Mouse (Mus musculus) left cerebral cortex, adult 8-10 months (tissue): ENCODE measurements around the gene Ebf1. TPM values are rescaled to one million over a fixed set of nuclear protein-coding genes. Genes with fewer than 3 reads are reported as not detected.

Experiments used
- DNase-seq, 2 experiments: peaks; one replicate each; pipeline ENCODE4 v3.0.0; 2022; ENCODE audit warnings: low spot score in 2 of 2
- total RNA-seq, 4 experiments: library from RNA; stranded (reverse); gene quantifications; 2 replicates each; pipeline ENCODE4 v1.2.4; 2022

Ebf1 gene
- total RNA-seq, 4 experiments from 2014 or later = 4.4 to 5.8 (median 4.9) TPM

DNA sequence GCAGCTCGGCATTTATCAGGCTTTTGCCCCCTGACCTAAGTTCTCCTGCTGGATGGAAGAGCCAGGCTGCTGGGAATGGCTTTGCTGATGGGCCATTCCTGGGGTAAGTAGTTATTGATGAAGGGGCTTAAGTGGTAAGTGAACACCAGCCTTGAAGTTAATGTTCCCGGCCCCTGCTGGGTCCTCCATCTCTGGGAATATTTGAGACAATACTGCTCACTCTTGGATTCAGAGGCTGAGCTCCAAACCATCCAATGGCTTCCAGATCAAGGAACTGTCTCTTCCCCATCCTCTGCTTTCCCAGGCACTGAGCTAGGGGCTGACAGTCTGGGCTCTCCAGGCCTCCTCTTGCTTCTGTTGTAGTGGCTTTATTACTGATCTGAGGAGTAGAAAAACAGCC is 116.2 kb downstream of the Ebf1 start:
- DNase-seq = no peak

DNA sequence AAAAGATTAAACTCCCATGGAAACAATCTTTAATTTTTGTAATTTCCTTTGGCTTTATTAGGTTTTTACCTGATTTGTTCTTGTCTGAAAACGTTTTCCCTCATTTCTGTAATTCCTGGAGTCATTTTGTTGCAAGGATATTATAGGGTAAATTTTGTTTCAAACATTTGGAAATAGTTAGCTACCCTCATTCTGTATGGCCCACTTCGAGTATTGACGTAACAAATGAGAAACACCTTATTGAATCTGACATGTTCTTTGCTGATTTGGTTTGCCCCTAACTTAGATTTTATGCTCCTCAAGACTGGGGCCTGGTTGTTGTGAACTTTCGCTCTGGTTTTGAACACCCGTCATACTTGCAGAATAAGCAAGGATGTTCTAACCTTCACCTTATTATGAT is 120.9 kb downstream of the Ebf1 start:
- DNase-seq = no peak

DNA sequence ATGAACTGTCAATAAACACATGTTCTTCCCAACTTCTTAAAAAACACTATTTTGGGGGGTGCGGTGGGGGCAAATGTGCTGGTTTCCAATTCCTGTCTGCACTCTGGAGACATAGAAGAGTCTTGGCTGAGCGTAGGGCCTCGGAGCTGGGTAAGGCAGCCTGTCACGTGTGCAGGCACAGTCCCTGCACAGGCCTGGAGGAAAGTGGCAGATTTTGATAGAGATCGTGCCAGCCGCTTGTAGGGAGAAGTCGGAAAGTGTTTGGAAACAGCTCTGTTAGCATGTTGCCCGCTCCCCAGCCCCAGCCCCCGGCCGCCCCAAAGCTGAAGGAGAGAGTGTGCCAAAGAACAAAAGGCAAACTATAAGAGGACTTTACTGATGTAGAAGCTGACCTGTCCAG is 121.7 kb downstream of the Ebf1 start:
- DNase-seq = no peak

DNA sequence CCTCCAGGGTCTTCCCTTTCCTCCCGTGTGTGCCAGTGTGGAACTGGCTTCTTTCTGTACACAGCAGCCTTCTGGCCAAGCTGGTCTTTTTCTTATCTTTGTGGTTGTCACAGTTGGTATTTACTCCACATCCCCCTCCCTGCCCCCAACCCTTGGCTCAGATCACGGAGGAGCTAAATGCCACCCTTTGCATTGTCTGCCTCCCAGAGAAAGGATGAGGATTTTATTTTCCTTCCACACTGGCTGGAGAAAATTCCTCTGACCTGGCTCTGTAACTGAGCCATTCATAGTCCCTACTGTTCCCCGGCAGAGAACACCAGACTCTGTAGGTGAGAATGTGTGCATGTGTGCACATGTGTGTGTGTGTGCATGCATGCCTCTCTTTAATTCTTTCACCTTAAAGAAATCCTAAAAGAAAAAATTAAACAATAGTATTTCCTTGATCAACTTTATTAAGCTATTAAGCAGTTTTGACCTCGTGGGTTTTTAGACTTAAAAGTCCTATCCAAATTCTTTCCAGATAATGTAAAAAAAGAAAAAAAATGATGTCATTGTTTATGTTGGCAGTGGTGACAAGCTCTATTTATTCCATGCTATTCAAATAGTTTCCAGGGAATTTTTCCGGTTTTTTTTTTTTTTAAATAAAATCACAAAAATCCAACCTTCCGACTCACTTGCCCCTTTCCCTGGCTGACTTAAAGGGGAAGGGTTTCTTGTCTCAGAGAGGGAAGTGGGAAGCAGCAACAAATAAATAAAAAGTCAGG is 123.3 kb downstream of the Ebf1 start:
- no peak for DNase-seq

DNA sequence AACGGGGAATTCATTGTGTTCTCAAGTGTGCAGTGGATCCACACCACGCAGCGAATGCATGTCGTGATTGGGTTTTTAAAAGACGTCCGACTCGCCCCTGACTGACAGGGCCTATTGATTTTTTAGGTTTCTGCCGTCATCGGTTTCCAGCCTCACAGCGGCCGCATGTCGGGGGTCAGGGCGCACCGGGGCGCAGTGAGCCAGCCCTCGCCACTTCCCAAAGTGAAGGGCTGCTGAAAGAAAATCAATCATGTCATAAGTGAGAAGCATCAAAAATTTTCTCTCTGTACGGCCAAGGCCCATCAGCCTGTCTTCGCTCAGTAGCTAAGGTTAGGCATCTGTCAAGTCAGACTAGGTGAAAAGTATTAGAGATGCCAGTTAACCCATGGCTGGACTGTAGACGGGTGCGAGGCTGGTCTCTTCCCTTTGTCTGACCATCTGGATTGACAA is 124.0 kb downstream of the Ebf1 start:
- DNase-seq = no peak

DNA sequence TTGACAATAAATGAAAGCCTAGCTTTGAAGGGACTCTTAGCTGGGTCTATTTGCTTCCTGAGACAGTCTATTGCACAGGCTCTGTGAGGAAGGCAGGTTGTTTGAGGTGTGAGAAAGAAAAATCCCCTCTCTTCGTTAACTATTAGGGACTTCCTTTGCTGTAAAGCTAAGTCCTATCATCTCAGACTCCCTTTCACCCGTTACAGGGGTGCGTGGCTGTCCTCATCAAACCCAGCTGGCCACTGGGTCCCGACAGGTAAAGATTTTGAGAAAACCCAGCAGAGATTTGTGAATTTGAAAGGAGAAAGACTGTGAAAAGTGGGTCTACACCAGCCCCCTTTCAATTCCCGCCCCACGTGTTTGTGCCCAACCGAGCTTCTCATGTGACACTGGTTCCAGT is 127.3 kb downstream of the Ebf1 start:
- no peak for DNase-seq

DNA sequence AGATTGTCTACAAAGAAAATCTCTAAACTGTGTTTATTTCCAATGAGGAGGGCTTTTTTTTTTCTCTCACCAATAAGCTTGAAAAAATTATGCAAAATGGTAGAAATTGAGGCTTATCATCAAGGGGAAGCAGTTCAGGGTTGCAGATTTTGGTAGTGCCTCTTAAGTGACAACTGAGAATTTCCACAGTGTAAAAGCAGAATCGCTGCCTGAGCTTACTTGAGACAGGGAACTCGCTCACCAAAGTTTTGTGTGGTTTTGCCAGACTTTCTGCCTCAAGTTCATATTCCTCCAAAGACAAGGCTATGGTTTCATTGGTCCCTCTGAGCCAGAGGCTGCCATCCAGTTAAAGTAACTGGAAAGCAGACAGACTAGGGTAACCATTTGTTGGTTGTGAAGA is 128.8 kb downstream of the Ebf1 start:
- DNase-seq = no peak

DNA sequence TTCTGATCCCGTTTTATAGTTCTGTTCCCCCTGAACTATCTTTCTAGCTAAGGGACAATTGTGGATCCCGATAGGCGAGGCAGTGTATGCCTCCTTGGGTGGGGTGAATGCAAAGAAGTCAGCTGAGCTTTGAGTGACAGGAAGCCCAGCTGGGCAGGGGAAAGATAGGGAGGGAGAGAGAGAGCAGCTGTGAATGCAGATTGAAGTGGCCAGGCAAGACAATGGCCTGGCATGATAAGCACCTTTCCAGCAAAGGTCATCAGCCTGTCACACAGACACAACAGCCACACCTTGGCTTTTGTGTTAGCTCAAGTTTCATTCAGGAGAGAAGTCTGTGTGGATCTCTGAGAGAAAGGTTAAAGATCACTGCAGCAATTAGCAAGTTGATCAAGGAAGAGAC is 129.6 kb downstream of the Ebf1 start:
- no peak for DNase-seq

DNA sequence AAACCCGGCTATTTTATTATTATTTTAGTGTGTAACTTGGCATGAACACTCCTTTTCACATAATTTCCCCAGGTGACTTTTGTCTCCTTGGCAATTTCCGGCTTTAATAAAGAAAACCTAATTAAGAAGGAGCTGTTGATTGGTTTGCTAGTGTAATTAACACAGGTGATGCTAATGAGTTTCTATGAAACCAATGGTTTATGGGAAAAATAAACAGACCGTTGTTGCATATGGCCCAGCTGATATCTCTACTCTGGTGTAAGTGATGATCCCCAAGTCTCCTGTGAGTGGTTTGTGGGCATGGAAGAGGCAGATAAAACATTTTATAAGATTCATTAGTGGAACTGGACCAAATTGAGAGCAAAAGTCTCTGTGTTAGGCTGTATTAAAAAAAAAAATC is 132.2 kb downstream of the Ebf1 start:
- DNase-seq = no peak

DNA sequence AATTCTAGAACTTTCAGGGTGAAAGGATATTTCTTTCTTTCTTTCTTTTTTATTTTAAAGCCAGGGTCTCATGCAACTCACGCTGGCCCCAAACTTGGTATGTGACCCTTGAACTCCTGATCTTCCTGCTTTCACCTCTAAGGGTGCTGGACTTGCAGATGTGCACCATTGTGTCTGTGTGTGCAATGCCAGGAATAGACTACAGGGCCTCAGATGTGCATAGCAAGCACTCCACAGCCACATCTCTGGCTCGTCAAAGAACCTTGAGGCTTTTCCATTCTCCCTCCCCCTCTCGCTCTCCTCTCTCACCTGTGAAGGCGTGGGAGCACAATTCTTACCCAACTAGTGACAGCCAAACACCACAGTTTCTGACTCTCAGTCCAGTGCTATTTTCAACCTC is 137.2 kb downstream of the Ebf1 start:
- DNase-seq = no peak

DNA sequence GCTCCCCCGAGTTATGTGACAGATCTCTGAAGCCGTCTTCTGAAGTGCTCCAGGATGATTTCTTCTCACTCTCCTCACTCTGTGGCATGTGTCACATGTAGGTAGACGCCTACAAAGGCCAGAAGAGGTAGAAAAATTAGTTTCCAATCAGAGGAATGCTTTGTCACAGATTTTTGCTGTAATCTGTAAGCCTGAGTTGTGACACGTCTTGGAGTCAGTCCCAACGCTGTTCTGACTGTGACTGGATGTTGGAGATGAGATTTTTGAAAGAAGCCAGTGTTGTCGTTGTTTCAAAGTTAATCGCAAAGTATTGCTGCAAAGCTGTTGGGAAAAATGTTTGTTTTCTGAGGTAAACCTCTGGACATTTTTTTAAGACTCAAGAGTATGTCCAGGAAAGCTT is 139.2 kb downstream of the Ebf1 start:
- no peak for DNase-seq

DNA sequence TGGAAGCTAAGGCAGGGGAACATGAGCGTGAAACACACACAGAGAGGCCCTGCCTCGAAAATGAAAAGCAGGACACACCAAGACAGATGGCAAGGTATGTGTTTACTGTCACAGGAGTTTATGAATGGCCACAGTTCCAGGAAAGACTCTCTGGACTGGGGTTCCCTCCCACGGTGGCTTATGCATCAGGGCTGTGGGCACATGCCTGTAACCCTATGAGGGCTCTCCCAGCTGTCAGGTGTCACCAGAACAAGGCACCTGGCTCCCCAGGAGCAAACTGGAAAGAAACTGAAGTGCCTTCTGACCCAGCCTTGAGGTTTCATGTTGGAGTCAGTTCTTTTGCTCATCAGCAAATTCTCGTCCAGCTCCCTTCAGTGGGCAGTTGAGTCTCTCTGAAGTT is 141.7 kb downstream of the Ebf1 start:
- no peak for DNase-seq

DNA sequence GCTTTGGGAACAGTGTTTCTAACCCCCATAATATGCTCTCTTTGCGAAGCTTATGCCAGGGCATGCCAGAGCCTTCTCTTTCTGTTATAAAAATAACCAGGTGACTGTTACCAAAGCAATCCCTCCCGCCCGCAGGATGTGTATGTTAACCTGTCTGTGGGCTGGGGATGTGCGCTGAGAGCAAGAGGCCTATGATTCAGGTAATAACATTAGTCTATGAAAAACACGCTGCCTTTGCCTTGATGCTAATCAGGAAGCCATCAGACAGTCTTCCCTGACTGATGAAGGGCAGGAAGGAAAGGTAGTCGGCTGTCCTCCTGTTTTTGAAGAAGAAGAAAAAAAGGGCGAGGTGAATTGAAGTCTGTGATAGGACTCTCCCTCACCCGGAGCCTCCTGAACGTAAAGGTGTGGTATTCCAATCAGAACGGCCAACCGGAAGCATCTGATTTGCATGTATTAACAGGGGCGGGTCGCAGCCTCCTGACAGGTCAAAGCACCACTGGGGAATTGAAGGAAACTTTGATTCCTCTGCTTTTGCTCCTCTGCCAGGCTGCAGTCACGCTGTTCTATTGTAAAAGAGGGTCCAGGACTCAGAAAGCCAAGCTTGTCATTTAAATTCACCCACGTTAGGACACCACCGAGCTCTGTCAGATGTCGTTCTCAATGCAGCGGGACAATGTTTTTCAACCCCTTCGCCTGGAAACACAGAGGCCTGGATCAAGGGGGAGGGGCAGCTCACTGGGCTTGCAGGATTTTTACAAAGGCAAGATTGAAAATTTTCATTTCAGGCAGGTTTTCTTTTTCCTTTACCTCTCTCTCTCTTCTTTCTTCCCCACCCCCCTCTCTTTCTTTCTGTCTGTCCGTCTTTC is 144.2 kb downstream of the Ebf1 start:
- no peak for DNase-seq

DNA sequence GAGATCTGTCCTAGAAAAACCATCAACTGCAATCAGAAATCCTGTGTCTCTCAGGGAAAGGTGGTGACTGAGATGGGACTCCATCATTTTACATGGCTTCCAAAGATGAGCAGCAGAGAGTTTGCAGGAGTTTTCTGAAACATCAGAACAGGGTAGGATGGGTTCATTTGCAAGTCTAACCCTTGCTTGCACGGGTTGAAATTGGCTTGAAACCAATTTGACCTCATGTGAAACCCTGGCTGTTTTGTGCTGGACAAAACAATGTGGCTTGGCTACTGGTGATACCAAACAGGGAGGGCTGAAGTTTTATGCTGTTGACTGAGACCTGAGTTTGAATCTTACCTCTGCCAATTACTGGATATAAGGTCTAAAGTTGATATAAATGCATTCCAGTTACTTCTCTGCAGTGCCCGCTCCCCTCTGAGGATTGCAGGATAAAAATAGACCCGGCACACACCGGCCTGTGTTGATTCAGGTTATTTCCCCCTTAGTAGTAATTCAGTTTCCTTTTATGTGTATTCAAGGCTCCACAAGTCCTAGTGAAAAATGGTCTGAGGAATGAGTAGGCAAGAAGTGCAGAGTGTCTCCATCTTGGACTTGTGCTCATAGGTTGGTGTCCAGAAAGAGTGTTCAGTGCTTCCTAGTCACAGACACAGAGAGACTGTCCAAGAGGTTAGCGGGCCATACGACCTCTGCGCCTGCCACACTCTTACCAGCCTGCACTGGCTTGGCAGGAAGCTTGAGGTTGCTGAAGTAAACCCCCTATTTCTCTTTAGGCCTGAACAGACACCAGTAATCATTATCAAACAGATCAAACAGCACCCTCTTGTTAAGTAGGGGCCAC is 147.1 kb downstream of the Ebf1 start:
- DNase-seq = no peak

DNA sequence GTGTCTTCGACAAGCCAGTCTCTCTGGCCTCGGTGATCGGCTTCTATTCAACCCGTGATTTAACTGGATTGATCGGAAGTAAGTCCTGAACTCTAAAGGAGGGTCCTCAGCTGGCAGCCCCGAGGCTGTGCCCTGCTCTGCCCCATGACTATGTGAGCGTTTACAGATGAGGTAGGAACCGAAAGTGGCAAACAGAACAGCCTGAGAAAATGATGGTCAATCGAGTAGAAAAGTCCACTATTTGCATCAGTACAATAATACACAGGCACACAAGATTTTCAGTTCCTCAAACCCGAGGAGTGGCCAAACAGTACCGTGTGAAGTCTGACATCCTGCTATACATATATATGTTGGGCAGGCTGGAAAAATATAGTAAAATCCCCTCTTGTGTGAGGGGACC is 147.9 kb downstream of the Ebf1 start:
- DNase-seq = no peak

DNA sequence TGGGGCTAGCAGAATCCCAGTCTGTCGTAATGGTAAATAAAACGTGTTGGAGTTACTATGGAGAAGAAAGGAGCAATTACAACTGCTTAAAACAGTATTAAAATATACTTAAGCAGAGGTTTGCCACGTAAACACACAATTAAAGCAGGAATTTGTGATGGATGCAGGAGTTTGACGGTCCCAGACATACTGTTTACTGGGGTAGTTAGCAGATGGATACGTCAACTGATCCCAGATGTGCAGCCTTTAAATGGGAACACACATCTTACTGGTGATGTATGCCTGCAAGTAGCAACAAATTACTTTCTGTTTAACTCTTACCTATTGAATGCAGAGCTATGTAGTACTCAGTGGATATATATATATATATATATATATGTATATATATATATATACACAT is 149.1 kb downstream of the Ebf1 start:
- no peak for DNase-seq

DNA sequence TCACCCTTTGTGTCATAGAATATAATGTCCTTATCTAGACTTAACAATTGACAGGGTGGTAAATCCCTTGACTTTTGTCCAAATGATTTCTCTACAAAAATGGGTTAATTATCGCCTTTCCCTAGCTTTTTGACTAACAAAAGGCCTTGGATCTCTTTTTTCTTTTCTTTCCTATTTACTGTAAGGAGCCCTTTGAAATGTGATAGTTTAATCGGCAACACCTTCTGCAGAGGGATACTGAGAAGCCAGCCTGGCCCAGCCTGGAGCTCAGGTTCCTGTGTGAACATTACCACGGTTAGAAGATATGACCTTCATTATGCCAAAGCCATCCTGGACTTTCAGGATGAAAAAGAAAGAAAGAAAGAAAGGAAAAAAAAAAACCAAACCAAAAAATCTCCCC is 150.2 kb downstream of the Ebf1 start:
- DNase-seq = no peak

DNA sequence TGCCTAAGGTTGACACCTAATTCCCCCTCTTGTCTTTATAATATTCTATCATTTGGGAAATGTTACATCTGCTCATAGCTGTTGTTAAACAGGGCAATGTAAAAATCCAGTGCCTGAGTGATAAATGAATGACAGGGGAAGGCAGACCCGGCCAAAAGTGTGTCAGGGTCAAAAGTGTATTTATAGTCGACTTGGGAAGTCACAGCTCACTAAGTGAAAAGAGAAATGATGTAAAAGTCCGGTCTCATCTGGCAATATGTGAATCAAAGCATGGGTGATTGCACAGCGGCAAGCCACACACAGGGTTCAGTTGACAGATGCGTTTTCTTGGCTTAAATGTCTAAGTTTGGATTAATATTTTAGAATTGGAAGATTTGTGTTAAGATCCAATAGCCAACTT is 151.2 kb downstream of the Ebf1 start:
- no peak for DNase-seq

DNA sequence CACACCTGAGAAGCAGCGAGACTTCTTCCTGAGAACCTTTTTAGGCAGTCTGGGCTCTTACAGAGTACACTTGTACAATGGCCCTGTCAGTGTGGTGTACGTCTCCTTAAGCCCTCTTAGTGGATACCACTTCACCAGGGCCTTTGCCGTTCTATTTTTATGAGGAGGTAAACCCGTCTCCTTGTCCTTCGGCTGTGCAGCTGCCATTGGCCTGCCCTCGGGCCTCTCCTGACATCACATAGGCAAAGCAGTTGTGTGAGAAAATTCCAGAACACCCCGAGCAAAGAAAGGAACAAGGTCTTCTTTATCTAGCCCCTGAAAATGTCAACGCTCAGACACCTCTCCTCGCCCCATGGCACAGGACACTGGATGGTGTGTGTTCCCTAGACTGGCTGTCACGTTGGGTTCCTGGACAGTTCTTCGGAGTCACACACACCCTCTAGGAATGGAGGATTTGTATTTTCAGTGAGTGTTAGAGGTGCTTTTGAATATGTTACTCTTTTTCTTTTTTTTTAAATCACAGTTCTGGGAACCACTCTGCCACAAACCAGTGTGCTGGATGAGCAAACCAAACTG is 154.0 kb downstream of the Ebf1 start:
- DNase-seq = no peak

DNA sequence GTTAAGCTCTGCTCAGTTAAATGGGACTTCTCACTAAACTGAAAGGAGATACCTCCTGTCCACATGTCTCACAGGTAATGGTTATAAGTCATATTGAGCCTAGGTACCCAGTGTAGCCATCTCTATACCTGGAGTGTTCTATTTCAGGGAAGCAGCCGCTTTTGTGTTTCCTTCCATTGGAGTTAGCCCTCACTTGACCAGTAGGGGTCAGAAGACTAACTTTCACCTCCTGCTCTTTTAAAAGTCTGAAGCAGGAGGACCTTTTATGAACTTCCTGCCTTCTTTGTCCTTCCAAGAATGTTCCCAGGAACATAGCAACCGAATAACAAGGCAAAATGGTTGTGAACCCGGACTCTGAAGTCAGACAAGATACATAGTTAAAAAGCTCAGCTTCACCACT is 157.3 kb downstream of the Ebf1 start:
- DNase-seq = no peak

DNA sequence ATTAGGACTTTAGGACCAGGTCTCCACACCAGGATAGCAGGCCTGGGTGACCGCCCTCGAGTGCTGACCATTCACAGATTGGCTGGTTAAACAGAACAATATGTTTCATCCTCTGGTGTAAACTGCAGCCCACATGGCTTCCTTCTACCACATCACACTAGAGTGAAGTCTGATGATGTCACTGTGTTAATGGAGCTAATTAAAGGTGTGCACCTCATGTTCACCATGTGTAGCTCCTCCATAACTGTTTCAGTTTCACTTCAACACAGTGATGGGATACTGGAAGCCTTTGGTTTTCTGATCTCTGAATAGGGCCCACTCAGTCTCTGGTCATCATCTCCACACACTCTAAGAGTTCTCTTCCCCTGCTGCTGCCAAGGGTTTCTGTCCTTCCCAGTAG is 158.4 kb downstream of the Ebf1 start:
- no peak for DNase-seq

DNA sequence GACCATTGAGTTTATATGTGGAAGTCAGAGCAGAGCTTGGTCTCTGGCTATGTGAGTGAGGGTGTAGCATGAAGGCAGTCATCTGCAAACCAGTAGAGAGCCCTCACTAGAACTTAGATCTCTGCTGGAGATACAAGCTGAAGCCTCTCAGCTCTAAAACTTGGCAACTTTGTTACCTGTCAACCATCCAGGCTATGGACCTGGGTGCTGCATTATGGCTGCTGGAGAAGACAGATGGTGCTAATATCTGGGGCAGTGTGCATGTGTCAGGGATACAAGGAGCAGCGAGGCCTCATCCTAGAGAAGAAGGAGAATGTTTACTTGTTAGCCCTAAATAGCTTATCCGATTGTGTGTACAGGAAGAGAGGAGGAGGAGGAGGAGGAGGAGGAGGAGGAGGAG is 159.4 kb downstream of the Ebf1 start:
- DNase-seq = no peak
